Mouse (Mus musculus): ENCODE results near the gene Ap1b1. TPM values are rescaled to one million over a fixed set of nuclear protein-coding genes. Genes with fewer than 3 reads are reported as not detected.

The Ap1b1 gene
- polyA plus RNA-seq, 1 experiment from 2014 or later = 48.3 TPM

DNA sequence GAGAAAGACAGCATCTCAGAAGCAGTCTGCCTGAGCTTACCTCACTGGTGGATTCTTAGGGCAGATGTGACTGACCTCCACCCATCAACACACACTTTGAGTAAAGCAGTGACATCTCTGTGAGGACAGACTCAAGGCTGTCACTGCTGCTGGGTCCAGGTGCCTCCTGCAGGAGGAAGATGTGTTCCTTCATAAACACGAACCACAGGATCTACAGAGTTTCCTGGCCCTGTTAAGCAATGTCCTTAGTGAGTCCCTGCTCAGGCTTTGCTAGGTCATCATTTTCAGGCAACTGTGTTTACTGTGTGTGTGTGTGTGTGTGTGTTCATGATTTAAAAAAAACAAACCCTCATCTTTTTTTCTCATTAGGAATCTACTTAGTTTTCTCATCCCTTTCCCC, 24.9 kb downstream of the Ap1b1 start:
- peaks cover 11% of the 10 kb centered on the region for H3K36me3 ChIP-seq (ENCODE audit: control insufficient read depth, insufficient read depth, low read length)
- no peaks in the 10 kb centered on the region; the same call in 1 of the 2 replicates for H3K4me1 ChIP-seq (replicated peaks; ENCODE audit: control insufficient read depth, insufficient read depth, low read length)
- H3K9ac ChIP-seq (ENCODE audit: low read length) = no peak overlapping the region
- H3K4me2 ChIP-seq (ENCODE audit: low read depth, low read length) = no peak overlapping the region
- no peaks in the 10 kb centered on the region for H3K27me3 ChIP-seq (ENCODE audit: control insufficient read depth, insufficient read depth, low read depth, low read length)
- H3K4me3 ChIP-seq (ENCODE audit: low read length) = no peak overlapping the region
- H3K9me3 ChIP-seq (ENCODE audit: control insufficient read depth, low read length) = no peaks in the 10 kb centered on the region
- no peak for ATAC-seq (ENCODE audit: low read depth)
- WGBS = 81% methylated on average over 1 of the region's 1 CpGs
- no peak overlapping the region for H3K27ac ChIP-seq (ENCODE audit: low read length)

DNA sequence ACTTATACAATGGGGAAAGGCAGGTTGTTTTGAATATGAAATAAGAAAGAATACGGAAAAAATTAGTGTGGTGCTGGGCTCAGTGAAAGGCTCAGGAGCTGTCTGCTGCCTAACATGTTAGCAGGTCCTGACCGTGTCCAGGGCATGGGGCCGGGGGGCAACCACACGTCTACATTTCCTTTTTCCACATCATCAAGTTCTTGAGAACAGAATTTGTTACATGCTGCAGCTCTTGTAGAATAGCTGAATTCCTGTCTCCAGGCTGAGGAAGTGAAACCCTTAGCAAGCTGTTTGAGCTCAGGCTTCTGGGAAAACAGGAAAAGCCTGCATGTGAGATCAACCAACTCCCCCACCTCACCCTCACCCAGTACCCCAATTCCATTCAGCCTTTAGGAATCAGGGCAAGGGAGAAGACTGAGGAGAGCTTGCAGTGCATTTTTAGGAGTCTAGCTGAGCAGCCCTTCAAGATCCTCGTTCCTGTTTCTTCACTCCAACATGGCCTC, 25.6 kb downstream of the Ap1b1 start:
- H3K4me1 ChIP-seq (replicated peaks; ENCODE audit: control insufficient read depth, insufficient read depth, low read length) = no peaks in the 10 kb centered on the region; the same call in 1 of the 2 replicates
- no peaks in the 10 kb centered on the region for H3K9me3 ChIP-seq (ENCODE audit: control insufficient read depth, low read length)
- no peak overlapping the region for H3K4me3 ChIP-seq (ENCODE audit: low read length)
- H3K4me2 ChIP-seq (ENCODE audit: low read depth, low read length) = no peak overlapping the region
- no peak overlapping the region for H3K9ac ChIP-seq (ENCODE audit: low read length)
- no peaks in the 10 kb centered on the region for H3K27me3 ChIP-seq (ENCODE audit: control insufficient read depth, insufficient read depth, low read depth, low read length)
- WGBS = 80% methylated on average over 5 of the region's 5 CpGs
- ATAC-seq (ENCODE audit: low read depth) = no peak
- no peak overlapping the region for H3K27ac ChIP-seq (ENCODE audit: low read length)
- peaks cover 11% of the 10 kb centered on the region for H3K36me3 ChIP-seq (ENCODE audit: control insufficient read depth, insufficient read depth, low read length)

DNA sequence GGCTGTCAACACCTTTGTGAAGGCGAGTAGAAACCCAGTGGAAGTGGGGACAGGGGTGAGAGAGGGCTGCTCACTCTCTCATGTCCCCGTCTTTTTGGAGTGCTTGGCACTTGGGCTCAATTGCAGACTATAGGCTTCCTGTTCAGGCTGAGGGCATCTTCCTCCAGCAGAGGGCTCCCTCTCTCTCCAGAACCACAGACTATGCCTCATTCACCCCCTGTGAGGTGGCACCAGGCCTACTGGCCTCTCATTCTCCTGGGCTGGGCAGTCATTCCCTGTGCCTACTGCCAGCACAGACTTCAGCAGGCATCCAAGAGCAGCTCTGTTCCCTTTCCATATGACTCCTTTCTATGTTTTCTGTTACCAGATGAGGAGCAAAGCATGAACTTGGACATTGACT, 29.1 kb downstream of the Ap1b1 start:
- H3K27ac ChIP-seq (ENCODE audit: low read length) = no peak overlapping the region
- no peaks in the 10 kb centered on the region for H3K9me3 ChIP-seq (ENCODE audit: control insufficient read depth, low read length)
- H3K36me3 ChIP-seq (ENCODE audit: control insufficient read depth, insufficient read depth, low read length) = peaks cover 30% of the 10 kb centered on the region
- WGBS = 47% methylated on average over 2 of the region's 2 CpGs
- H3K27me3 ChIP-seq (ENCODE audit: control insufficient read depth, insufficient read depth, low read depth, low read length) = no peaks in the 10 kb centered on the region
- no peak overlapping the region for H3K9ac ChIP-seq (ENCODE audit: low read length)
- no peak overlapping the region for H3K4me2 ChIP-seq (ENCODE audit: low read depth, low read length)
- H3K4me3 ChIP-seq (ENCODE audit: low read length) = no peak overlapping the region
- no peaks in the 10 kb centered on the region for H3K4me1 ChIP-seq (replicated peaks; ENCODE audit: control insufficient read depth, insufficient read depth, low read length)
- 0 out of 2 replicates have a peak, but pooled peaks have one; percentile 51 for ATAC-seq (ENCODE audit: low read depth)

DNA sequence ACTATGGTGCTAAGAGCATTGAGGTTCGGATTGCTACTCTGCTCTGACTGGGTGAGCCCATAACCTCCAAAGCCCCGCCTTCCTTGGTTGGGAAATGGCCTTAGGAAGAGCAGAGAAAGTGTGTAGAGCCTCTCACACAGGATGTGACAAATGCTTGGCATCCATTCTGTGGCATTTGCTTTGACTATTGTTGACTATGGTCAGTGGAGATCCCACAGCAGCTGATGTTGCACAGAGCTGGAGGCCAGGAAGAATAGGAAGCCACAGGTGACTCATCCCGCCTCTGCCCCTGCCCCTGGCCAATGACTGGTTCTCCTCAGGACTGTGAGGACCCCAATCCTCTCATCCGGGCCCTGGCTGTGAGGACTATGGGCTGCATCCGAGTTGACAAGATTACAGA, 29.7 kb downstream of the Ap1b1 start:
- Histone ChIP-seq H3K9me3 (ENCODE audit: control insufficient read depth, low read length) (no peaks in the 10 kb centered on the region), H3K36me3 (ENCODE audit: control insufficient read depth, insufficient read depth, low read length) (peaks cover 31% of the 10 kb centered on the region), H3K4me1 (replicated peaks; ENCODE audit: control insufficient read depth, insufficient read depth, low read length) (no peaks in the 10 kb centered on the region), H3K27me3 (ENCODE audit: control insufficient read depth, insufficient read depth, low read depth, low read length) (no peaks in the 10 kb centered on the region), H3K4me3 (ENCODE audit: low read length) (no peak overlapping the region), H3K4me2 (ENCODE audit: low read depth, low read length) (no peak overlapping the region), H3K9ac (ENCODE audit: low read length) (no peak overlapping the region), H3K27ac (ENCODE audit: low read length) (no peak overlapping the region)
- 87% methylated on average over 5 of the region's 5 CpGs for WGBS
- ATAC-seq (ENCODE audit: low read depth) = no peak

DNA sequence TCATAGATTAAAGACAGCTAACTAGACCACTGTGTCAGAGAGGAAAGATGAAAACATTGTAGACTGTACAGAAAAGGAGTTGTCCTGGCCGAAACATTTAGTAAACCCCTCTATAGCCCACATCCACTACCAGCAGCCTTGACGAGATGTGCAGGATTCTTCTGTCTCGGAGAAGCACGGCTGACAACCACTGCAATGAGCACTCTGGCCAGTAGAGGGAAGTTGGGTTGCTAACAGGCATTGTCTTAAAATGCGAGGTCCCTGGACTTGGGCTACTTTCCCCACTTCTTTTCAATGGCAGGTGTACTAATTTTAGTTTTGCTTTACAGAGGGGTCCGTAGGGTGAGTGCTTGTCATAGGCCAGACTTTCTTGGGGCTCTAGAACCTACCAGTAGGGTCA, 30.9 kb downstream of the Ap1b1 start:
- WGBS = 58% methylated on average over 6 of the region's 6 CpGs
- ATAC-seq (ENCODE audit: low read depth) = no peak
- H3K36me3 ChIP-seq (ENCODE audit: control insufficient read depth, insufficient read depth, low read length) = peaks cover 28% of the 10 kb centered on the region
- H3K4me1 ChIP-seq (replicated peaks; ENCODE audit: control insufficient read depth, insufficient read depth, low read length) = no peaks in the 10 kb centered on the region
- no peaks in the 10 kb centered on the region for H3K9me3 ChIP-seq (ENCODE audit: control insufficient read depth, low read length)
- no peak overlapping the region for H3K27ac ChIP-seq (ENCODE audit: low read length)
- no peaks in the 10 kb centered on the region for H3K27me3 ChIP-seq (ENCODE audit: control insufficient read depth, insufficient read depth, low read depth, low read length)
- H3K4me2 ChIP-seq (ENCODE audit: low read depth, low read length) = no peak overlapping the region
- H3K9ac ChIP-seq (ENCODE audit: low read length) = no peak overlapping the region
- no peak overlapping the region for H3K4me3 ChIP-seq (ENCODE audit: low read length)

DNA sequence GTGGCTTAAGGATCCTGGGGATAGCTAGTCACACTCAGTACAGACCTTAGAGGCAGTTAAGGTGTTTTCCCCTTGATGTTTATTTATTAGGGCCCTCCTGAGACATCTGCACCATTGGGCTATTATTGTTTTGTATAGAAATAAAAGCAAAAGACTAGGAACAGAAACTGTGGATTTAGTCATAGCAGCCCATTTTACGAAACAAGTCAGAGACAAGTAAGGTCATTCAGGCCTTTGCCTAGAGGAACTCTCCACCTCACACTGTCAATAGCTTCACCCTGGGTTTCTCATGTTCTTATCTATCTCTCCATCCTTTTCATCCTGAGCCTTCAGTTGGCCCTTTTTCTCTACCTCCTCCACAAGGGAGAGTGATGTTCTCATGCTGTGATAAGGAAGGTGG, 38.5 kb downstream of the Ap1b1 start:
- no peaks in the 10 kb centered on the region for H3K9me3 ChIP-seq (ENCODE audit: control insufficient read depth, low read length)
- H3K27me3 ChIP-seq (ENCODE audit: control insufficient read depth, insufficient read depth, low read depth, low read length) = no peaks in the 10 kb centered on the region
- no peak overlapping the region for H3K4me3 ChIP-seq (ENCODE audit: low read length)
- peaks cover 14% of the 10 kb centered on the region for H3K36me3 ChIP-seq (ENCODE audit: control insufficient read depth, insufficient read depth, low read length)
- H3K4me1 ChIP-seq (replicated peaks; ENCODE audit: control insufficient read depth, insufficient read depth, low read length) = no peaks in the 10 kb centered on the region
- ATAC-seq (ENCODE audit: low read depth) = no peak
- H3K27ac ChIP-seq (ENCODE audit: low read length) = no peak overlapping the region
- H3K4me2 ChIP-seq (ENCODE audit: low read depth, low read length) = no peak overlapping the region
- 94% methylated on average over 1 of the region's 1 CpGs for whole genome bisulfite sequencing
- no peak overlapping the region for H3K9ac ChIP-seq (ENCODE audit: low read length)

DNA sequence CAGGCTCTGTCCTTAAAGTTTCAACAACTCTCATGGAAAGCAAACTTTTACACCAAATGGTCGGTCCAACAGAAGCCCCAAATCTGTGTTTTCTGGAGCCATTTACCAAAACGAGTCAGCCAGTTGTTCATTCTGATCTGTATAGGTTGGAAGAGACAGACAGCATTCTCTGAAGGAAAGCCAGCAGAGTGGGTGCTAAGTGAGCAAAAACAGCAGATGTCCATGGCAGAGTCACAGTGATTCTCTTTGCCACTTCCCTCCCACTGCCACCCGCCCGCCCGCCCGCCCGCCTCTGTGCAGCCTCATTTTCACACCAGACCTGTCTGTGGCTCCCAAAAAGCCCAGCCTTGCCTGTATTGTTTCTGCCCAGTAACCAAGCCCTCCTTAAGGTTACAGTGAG, 41.6 kb downstream of the Ap1b1 start:
- Histone ChIP-seq H3K36me3 (ENCODE audit: control insufficient read depth, insufficient read depth, low read length) (peaks cover 13% of the 10 kb centered on the region), H3K4me2 (ENCODE audit: low read depth, low read length) (no peak overlapping the region), H3K9me3 (ENCODE audit: control insufficient read depth, low read length) (no peaks in the 10 kb centered on the region), H3K9ac (ENCODE audit: low read length) (no peak overlapping the region), H3K4me3 (ENCODE audit: low read length) (no peak overlapping the region), H3K27ac (ENCODE audit: low read length) (no peak overlapping the region), H3K27me3 (ENCODE audit: control insufficient read depth, insufficient read depth, low read depth, low read length) (no peaks in the 10 kb centered on the region), H3K4me1 (replicated peaks; ENCODE audit: control insufficient read depth, insufficient read depth, low read length) (no peaks in the 10 kb centered on the region)
- 95% methylated on average over 7 of the region's 7 CpGs for WGBS
- no peak for ATAC-seq (ENCODE audit: low read depth)

DNA sequence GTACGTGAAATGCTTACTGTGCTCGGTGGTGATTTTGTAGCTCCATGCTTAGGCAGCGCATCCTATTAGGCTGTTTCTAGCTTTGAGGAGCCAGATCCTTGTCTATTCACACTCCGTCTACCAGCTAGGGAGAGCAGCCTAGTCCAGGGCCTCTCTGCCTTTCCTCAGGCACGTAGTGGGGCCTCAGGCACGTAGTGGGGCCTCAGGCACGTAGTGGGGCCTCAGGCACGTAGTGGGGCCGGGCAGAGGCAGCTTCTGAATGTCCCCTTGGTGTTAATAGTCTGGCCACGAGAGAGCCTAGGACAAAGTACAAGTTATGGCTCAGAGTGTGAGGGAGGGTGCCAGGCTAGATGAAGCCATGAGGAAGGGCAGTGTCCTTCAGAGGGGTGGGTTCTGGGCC, 46.1 kb downstream of the Ap1b1 start:
- Histone ChIP-seq H3K27ac (ENCODE audit: low read length) (no peak overlapping the region), H3K9ac (ENCODE audit: low read length) (no peak overlapping the region), H3K36me3 (ENCODE audit: control insufficient read depth, insufficient read depth, low read length) (peaks cover 19% of the 10 kb centered on the region), H3K4me2 (ENCODE audit: low read depth, low read length) (no peak overlapping the region), H3K9me3 (ENCODE audit: control insufficient read depth, low read length) (no peaks in the 10 kb centered on the region), H3K4me3 (ENCODE audit: low read length) (no peak overlapping the region), H3K27me3 (ENCODE audit: control insufficient read depth, insufficient read depth, low read depth, low read length) (no peaks in the 10 kb centered on the region), H3K4me1 (replicated peaks; ENCODE audit: control insufficient read depth, insufficient read depth, low read length) (no peaks in the 10 kb centered on the region)
- WGBS = 88% methylated on average over 10 of the region's 10 CpGs
- no peak for ATAC-seq (ENCODE audit: low read depth)

DNA sequence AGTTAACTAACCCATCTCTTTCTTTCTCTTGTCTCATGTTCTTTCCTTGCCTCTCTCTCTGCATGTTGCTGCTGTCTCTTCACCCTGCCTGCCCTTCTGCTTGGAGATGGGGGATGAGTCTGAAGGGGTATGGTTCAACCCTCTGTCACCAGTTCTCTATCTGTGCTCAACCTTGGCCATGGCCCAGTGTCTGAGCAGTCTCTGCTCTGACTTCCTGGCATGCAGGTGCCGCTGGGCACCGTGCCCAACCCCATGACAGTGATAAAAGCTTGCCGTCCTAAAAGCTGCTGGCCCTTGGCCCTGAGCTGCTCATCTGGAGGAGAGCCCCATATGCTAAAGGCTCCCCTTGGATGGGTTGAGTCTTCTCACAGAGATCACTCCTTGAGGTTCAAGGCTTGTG, 46.5 kb downstream of the Ap1b1 start:
- Histone ChIP-seq H3K4me1 (replicated peaks; ENCODE audit: control insufficient read depth, insufficient read depth, low read length) (no peaks in the 10 kb centered on the region), H3K9me3 (ENCODE audit: control insufficient read depth, low read length) (no peaks in the 10 kb centered on the region), H3K4me2 (ENCODE audit: low read depth, low read length) (no peak overlapping the region), H3K27ac (ENCODE audit: low read length) (no peak overlapping the region), H3K36me3 (ENCODE audit: control insufficient read depth, insufficient read depth, low read length) (peaks cover 19% of the 10 kb centered on the region), H3K4me3 (ENCODE audit: low read length) (no peak overlapping the region), H3K9ac (ENCODE audit: low read length) (no peak overlapping the region), H3K27me3 (ENCODE audit: control insufficient read depth, insufficient read depth, low read depth, low read length) (no peaks in the 10 kb centered on the region)
- 69% methylated on average over 3 of the region's 3 CpGs for WGBS
- no peak for ATAC-seq (ENCODE audit: low read depth)

DNA sequence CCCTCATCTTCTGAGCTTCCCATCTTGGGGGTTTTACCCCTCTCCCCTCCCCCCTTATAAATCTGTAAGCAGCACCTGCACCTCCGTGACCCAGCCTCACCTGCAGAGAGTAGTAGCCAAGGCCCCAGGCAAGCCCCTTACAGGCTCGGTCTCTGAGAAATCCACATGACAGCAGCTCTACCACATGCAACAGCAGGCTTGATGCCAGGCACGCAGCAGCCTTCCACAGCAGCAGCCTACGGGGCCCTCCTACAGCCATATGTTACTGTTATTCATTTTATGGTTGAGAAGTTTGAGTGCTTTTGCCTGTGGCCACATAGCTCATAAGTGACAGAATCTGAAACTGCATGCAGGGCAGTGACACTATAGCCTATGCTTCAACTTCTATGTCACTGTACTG, 48.8 kb downstream of the Ap1b1 start:
- 88% methylated on average over 4 of the region's 4 CpGs for WGBS
- ATAC-seq (ENCODE audit: low read depth) = no peak

More for the DNA sequence above, 48.8 kb downstream of the Ap1b1 start:
- H3K36me3 ChIP-seq (ENCODE audit: control insufficient read depth, insufficient read depth, low read length) = peaks cover 22% of the 10 kb centered on the region
- H3K4me3 ChIP-seq (ENCODE audit: low read length) = no peak overlapping the region
- no peak overlapping the region for H3K4me2 ChIP-seq (ENCODE audit: low read depth, low read length)
- no peak overlapping the region for H3K9ac ChIP-seq (ENCODE audit: low read length)
- no peaks in the 10 kb centered on the region for H3K4me1 ChIP-seq (replicated peaks; ENCODE audit: control insufficient read depth, insufficient read depth, low read length)
- H3K27ac ChIP-seq (ENCODE audit: low read length) = no peak overlapping the region
- H3K27me3 ChIP-seq (ENCODE audit: control insufficient read depth, insufficient read depth, low read depth, low read length) = no peaks in the 10 kb centered on the region
- no peaks in the 10 kb centered on the region for H3K9me3 ChIP-seq (ENCODE audit: control insufficient read depth, low read length)

Data from lung, embryonic 16.5 days (tissue).